Mouse (Mus musculus) erythroblast, embryonic 14.5 days (primary cell): ENCODE results near the gene Tmem121. TPM values are rescaled to one million over a fixed set of nuclear protein-coding genes. Genes with fewer than 3 reads are reported as not detected.
A peak's percentile ranks its signal among the peaks of the same experiment; 100 is the strongest.

ENCODE experiments used
- H3K27me3 ChIP-seq: 2 replicates; pipeline ENCODE4 v1.6.1; 2012; ENCODE audit warnings: inconsistent platforms; ENCODE audit not compliant: control insufficient read depth
- H3K36me3 ChIP-seq: 2 replicates; pipeline ENCODE4 v1.6.1; 2012; ENCODE audit warnings: mild to moderate bottlenecking, inconsistent platforms; ENCODE audit not compliant: control insufficient read depth
- H3K4me1 ChIP-seq: 2 replicates; pipeline ENCODE4 v1.6.1; 2012; ENCODE audit warnings: inconsistent platforms; ENCODE audit not compliant: control insufficient read depth
- H3K4me3 ChIP-seq: replicated peaks from 2 replicates; pipeline ENCODE3; 2012; ENCODE audit warnings: moderate library complexity, mild to moderate bottlenecking, inconsistent platforms
- H3K9me3 ChIP-seq: 2 replicates; pipeline ENCODE4 v1.6.1; 2012; ENCODE audit warnings: low read length, inconsistent platforms, mixed read lengths; ENCODE audit not compliant: control insufficient read depth
- GATA1 ChIP-seq: IDR thresholded peaks from 2 replicates; pipeline ENCODE4 v1.6.1; 2012; ENCODE audit warnings: low read length, inconsistent platforms, mixed read lengths
- TAL1 ChIP-seq: IDR thresholded peaks from 3 replicates; pipeline ENCODE4 v1.6.1; 2012; ENCODE audit warnings: low read length, inconsistent platforms, mixed read lengths
- polyA plus RNA-seq: library from polyadenylated mRNA; stranded (reverse); fragments of >175 nt; gene quantifications from 2 replicates; pipeline ENCODE4 v1.2.3, GENCODE M21; 2012

The Tmem121 gene
- not detected in 2 replicates for polyA plus RNA-seq

GRCm38 (mm10) chr12:113185442-113186291 lies at the start of gene Tmem121:
Gene Tmem121, plus strand, starts transcription at chr12:113185930.
- TF ChIP-seq GATA1 (no peak), TAL1 (no peak)
- Histone ChIP-seq H3K27me3 (peaks cover 45% of the 10 kb centered on the region), H3K9me3 (peaks cover 9% of the 10 kb centered on the region), H3K36me3 (no peaks in the 10 kb centered on the region), H3K4me3 (no peak within 1 kb of the TSS), H3K4me1 (peaks cover 6% of the 10 kb centered on the region)

GRCm38 (mm10) chr12:113136492-113137020 lies 49.2 kb upstream of the Tmem121 start:
- no peak for TF ChIP-seq TAL1
- H3K9me3 ChIP-seq: no peaks in the 10 kb centered on the region
- peaks cover 42% of the 10 kb centered on the region for H3K4me1 ChIP-seq
- H3K27me3 ChIP-seq: peaks cover 25% of the 10 kb centered on the region
- peaks cover 72% of the 10 kb centered on the region for H3K36me3 ChIP-seq
- H3K4me3 ChIP-seq: no peak overlapping the region

GRCm38 (mm10) chr12:113137260-113138213 lies 48.2 kb upstream of the Tmem121 start:
- Histone ChIP-seq H3K4me3 (no peak overlapping the region), H3K9me3 (no peaks in the 10 kb centered on the region), H3K4me1 (peaks cover 47% of the 10 kb centered on the region), H3K27me3 (peaks cover 34% of the 10 kb centered on the region), H3K36me3 (peaks cover 62% of the 10 kb centered on the region)
- TF ChIP-seq GATA1: no peak
- no peak for TF ChIP-seq TAL1

GRCm38 (mm10) chr12:113138291-113138690 lies 47.4 kb upstream of the Tmem121 start:
- Histone ChIP-seq H3K27me3 (peaks cover 42% of the 10 kb centered on the region), H3K9me3 (no peaks in the 10 kb centered on the region), H3K36me3 (peaks cover 55% of the 10 kb centered on the region), H3K4me3 (no peak overlapping the region), H3K4me1 (peaks cover 52% of the 10 kb centered on the region)
- TF ChIP-seq GATA1: no peak
- no peak for TF ChIP-seq TAL1

GRCm38 (mm10) chr12:113138901-113139864 lies 46.5 kb upstream of the Tmem121 start:
- Histone ChIP-seq H3K4me3 (peak overlapping the region; percentile 80), H3K27me3 (peaks cover 50% of the 10 kb centered on the region), H3K4me1 (peaks cover 61% of the 10 kb centered on the region), H3K9me3 (no peaks in the 10 kb centered on the region), H3K36me3 (peaks cover 55% of the 10 kb centered on the region)
- TF ChIP-seq TAL1 (no peak), GATA1 (no peak)

GRCm38 (mm10) chr12:113139908-113140615 lies 45.7 kb upstream of the Tmem121 start, which contains the start of gene Crip2:
Gene Crip2, plus strand, starts transcription at chr12:113140236.
- H3K4me3 ChIP-seq: peak within 1 kb of the TSS; percentile 80
- peaks cover 51% of the 10 kb centered on the region for H3K27me3 ChIP-seq
- H3K9me3 ChIP-seq: no peaks in the 10 kb centered on the region
- H3K36me3 ChIP-seq: peaks cover 55% of the 10 kb centered on the region
- no peak for TF ChIP-seq GATA1
- TF ChIP-seq TAL1: no peak
- peaks cover 62% of the 10 kb centered on the region for H3K4me1 ChIP-seq

- H3K4me3 ChIP-seq: peak overlapping the region; percentile 80
- H3K27me3 ChIP-seq: peaks cover 51% of the 10 kb centered on the region
- peaks cover 54% of the 10 kb centered on the region for H3K36me3 ChIP-seq
- no peaks in the 10 kb centered on the region for H3K9me3 ChIP-seq
- peaks cover 64% of the 10 kb centered on the region for H3K4me1 ChIP-seq
- TF ChIP-seq TAL1: no peak; the same call in 2 of the 3 replicates
- 0 out of 2 replicates have a peak, but pooled peaks have one; percentile 31 for TF ChIP-seq GATA1
Measured at GRCm38 (mm10) chr12:113140616-113141411, 44.9 kb upstream of the Tmem121 start.
